Mouse (Mus musculus): ENCODE measurements around the gene Rfng.

- no peak for TF ChIP-seq POLR2A (IDR thresholded peaks at IDR 0.05; ENCODE audit: insufficient read depth, low read length)
- TF ChIP-seq CTCF (IDR thresholded peaks at IDR 0.05; ENCODE audit: low read depth, low read length) = no peak
Observed at GRCm38 (mm10) chr11:120805375-120806298, 21.6 kb upstream of the Rfng start.
